Mouse (Mus musculus) urinary bladder, adult 18-20 months (tissue): ENCODE results near the gene Kcnma1.

Experiments used
- DNase-seq, 2 experiments: peaks; one replicate each; pipeline ENCODE4 v3.0.0; 2022; ENCODE audit warnings: low spot score in 2 of 2, mixed read lengths in 2 of 2

The Kcnma1 gene

DNA sequence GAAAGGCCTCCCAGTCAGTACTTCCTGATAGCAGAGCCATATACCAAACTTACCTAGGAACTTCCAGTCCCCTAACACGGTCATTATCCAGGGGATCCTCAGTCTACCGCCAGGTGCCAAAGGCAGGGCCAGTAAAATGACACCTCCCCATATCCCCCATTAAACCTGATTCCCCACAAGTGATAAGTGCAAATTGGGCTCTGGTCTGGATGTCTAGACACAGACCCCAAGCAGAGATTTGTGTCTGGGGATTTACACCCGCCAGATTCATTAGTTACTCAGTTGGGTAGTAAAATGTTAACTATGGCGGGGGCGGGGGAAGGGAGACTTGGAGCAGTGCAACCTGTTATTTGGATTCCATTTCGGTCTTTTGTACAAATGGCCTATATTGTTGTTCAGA lies 562.6 kb downstream of the Kcnma1 start:
- DNase-seq = no peak

DNA sequence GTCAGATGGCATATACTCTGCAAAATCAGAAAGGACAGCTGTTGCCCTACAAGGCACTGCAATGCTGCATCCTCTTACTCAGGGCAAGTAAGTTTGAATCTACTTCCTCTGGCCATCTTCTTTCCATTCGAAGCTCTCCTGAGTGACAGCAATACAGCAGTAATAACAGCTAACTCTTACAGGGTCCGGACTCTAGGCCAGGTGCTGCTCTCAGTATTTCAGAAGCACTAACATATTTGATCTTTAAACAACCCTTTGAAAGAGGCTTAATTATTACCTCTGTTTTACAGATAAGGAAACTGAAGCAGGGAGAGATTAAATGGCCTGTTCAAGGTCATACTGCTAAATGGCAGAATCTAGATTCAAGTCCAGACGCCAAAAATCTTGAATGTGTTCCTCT lies 576.8 kb downstream of the Kcnma1 start:
- no peak for DNase-seq

DNA sequence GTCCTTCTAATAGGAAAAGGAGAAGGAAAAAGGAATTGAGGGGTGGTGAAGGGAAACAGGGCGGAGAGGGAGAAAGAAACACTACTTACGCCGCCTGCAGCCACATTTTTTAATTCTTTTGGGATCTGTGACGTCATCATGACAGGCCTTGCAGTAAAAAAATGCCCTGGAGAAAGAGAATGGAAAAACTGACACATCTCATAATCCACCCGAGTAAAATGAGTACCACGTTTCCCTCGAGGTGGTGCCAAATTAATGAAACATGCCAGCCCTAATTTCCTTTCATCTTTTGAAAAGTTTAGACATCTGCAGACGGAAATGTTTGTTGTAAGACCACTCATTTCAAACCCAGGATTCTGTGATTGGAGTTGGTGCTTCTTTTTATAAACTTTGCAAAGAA lies 578.4 kb downstream of the Kcnma1 start:
- DNase-seq = no peak

DNA sequence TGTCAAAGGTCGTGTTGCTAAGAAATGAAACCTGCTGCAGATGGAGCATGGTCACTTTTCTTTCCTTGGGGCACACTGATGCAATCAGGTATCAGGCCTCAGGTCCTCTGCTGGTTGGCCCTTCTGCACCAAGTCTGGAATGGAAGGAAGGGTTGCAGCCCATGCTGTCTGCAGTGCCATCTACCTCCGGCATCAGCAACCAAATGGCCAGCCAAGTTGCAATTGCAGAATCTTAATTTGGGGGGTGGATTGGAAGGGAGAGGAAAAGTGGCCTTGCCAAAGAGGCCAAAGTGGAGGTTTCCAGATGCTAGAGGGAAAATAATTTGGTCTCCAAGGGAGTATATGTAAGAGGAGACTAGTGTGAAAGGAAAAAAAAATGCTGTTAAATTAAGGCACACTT lies 584.3 kb downstream of the Kcnma1 start:
- DNase-seq = no peak

DNA sequence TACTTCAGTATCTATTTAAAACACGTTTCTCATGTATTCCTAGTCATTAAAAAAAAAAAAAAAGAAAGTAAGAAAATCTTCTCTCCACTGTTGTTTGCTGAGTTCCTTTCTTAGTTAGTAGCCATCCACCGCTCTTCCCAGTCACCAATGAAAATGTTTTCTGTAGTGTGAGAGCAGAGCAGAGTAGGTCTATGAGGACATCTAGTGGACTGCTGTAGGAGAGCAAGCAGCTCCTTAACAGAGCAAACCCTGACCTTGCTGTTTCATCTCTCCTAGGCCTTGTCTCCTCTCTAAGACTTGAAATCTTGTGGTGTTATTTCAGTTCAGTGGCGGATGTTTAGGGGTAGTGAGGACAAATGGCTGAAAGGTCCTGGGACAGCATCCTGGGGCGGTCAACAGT lies 585.2 kb downstream of the Kcnma1 start:
- DNase-seq = no peak

DNA sequence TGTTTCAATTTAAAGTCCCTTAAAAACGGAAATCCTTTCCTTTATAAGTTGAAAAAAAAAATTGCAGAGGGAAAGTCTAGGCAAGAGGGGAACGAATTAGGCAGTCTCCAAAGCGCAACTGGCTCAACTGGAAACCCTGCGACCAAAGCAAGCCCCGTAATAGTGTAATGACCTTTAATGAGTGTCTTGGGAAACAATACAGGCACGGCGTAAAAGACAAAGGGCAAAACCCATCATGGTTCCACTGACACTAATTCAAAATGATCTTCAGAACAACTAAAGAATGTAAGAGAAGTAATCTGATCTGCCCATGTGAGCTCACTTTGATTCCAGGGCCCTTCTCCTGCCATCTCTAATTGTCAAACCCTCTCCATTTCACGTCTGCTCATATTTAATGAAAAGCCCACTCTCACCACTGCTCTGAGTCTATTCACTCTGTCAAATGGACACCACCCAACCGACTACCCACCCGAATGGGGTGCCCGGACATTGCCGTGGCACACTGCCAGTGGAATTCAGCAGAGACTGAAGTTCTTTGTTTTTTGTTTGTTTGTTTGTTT lies 591.7 kb downstream of the Kcnma1 start:
- no peak for DNase-seq

DNA sequence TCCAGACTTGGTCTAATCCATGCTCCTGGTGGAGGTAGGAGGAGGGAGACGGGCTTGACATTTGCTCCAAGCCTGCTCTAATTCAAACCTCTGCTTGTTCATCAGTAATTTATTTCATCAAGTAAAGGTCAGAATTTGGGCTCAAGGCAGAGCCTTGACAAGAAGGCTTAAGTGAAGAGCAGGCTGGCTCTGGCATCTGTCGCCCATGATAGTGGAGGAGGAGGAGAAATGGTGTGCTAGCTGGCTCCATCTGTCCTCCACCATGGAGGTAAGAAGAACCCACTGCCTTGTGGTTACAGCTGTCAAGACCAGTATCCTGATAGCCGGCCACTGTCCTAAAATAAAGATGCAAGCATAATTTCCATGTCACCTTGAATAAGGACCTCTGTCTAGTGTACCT lies 595.3 kb downstream of the Kcnma1 start:
- no peak for DNase-seq

DNA sequence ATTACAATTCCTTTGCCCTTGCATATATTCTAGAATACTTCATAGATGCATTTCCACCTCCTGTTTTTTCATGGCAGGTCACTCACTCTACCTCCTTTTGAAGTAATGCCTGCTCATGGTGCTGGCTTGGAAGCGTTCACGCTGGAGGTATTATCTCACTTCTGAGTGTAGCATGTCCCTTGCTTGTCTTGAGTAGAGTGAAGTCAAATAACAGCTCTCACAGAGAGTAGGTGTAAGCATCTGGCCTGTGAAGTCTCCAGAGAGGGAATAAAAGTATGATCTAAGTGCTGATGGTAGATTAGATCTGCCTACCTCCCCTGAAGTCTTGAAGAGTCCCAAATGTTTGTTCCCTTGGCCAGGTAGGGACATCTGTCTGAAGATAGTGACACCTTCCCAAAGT lies 607.2 kb downstream of the Kcnma1 start:
- DNase-seq = no peak

DNA sequence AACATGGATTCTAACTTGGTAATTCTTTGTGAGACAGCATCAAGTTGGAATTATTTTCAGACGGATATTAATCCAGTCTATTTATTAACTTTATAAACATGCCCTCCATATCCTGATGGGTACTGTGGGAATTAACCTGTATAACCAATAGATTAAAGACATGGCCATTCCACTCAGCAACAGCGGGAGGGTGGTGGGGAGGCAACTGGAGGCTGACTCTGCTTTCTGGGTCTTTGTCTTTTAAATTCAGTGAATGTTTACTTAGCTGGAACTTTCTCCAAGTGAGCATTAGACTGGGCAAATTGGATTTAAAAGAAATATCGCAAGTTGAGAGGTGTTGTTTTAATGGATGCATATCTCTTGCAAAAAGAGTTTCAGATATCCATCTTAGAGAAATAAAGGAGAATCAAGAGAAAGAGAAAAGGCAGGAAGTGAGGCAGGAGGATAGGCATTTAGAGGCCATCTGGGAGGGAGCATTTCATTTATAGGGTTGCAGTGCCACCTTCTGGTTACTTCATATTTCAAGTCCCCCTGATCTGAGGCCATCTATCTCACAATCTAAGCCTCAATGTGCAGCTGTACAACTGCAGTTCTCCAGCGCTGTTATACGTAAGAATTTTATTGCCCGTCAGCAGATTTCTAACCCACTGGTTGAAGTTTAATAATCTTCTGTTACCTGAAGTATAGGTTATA lies 613.4 kb downstream of the Kcnma1 start:
- DNase-seq = peak in 1 of 2 experiments; percentile 9

DNA sequence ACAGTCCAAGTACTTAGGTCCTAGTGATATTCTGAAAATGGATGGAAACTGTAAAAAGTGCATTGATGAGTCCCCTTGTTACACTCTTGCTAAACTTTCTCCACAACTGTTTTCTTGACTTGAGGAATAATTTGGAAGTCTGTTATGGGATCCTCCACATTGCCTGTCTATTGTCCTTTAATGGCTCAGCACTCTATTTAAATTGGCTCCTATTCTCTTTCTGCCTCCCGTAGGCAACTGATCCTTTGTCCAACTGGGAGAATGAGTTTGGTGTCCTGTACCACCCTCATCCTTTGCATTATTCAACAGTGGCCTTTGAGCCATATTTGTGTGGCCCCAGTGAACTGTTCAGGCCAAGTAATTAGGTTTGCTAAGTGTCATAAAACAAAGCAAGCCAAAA lies 616.6 kb downstream of the Kcnma1 start:
- DNase-seq = no peak

DNA sequence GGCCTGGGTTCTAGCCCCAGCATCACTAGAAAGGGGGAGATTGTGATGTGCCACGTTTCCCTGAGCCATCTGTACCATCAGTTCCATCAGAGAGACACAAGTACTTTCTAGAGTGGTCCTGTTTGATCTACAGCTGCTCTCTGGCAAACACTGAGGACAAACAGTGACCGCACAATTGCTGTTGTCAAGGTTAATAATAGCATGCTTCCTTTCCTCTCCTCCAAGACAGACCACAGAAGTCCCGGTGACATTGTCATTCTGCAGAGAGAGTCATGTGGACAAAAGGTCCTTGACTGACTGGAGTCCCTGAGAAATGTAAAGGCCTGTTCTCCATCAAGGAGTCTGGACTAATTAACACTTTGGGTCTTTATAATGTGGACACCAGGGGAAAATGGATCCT lies 622.7 kb downstream of the Kcnma1 start:
- no peak for DNase-seq

DNA sequence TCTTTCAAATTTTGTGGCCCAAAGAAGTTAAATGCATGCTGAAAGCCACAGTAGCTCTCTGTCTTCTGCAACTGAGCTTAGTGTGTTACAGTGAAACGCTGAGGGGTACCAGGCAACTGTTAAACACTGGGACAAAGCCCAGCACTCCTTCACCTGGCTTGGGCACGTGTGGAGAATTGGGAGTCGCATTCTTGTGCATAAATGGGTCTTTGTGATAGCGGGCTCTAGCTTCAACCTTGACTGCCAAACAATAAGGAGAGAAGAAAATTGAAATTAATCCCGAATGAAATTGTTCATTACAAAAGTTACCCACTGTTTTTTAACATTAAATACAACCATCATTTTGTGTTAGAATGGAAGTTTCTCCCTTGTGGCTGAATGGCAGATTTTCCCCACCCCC lies 623.5 kb downstream of the Kcnma1 start:
- no peak for DNase-seq

DNA sequence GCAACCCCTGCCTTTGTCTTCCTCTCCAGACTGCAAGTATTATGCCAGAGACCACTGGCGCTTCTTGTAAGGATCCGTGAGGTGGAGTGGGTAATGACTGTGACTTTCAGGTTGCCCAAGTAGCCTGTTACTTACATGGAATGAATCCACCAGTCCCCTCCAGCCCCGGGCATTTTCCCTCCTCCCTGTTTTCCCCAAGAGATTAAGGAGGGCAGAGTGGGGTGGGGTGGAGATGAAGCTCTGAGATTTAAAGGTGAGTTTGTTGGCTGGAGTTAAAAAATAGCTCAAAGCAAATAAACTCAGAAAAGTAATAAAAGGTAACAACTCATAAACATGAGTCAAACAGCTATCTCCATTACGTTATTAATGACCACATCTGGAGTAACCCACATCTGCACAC lies 624.1 kb downstream of the Kcnma1 start:
- no peak for DNase-seq

DNA sequence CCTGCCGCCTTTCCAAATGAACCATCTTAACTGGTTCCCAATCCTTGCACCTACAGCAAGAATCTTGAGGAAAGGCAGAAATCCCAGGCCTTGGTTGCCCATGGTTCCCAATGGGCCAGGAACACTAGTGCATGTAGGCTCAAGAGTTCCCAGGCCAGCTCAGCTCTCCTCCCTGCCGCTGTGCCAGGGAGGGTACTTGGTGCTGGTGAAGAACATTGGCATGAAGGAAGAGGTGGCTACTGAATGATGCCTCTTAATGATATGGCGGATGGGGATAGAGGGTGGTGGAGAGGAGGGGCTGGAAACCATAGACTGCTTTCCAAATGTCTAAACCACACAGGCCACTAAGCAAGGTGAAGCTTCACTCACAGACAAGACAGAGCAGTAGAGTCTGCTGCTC lies 627.5 kb downstream of the Kcnma1 start:
- no peak for DNase-seq

DNA sequence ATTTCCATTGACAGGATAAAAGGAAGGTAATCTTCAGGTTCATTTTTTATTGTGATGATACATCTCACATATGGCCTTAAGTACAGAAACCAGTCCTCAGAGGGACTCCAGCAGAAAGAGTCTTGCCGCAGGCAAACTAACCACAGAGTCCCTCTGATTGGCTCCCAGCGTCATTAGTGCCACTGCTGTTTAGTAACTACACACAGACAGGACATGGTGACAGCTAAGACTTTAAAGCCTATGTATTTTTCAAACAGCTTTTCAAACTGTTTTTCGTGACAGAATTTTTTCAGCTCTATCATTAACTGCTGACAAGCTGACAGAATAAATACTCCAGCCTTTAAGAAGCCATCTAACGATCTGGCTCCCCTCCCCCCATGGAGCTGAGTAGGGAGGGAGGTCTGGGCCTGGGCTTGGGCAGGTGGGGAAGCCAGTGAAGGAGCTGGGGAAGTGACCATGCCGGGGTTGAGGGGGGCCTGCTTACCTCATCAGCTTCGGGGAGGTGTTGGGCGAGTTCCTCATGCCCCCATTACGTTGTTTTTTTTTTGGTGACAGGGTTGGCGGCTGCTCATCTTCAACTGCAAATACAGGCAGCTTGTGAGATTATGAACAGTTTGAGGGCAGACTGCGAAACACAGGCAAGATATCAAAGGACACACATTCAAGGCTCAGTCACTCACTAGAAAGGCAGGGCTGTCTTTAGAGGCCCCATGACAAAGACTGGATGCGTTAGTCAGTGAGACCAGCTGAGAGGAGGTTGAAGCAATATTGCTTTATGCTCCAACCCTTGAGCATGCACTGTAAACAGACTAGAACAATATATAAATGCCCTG lies 628.3 kb downstream of the Kcnma1 start:
- no peak for DNase-seq

DNA sequence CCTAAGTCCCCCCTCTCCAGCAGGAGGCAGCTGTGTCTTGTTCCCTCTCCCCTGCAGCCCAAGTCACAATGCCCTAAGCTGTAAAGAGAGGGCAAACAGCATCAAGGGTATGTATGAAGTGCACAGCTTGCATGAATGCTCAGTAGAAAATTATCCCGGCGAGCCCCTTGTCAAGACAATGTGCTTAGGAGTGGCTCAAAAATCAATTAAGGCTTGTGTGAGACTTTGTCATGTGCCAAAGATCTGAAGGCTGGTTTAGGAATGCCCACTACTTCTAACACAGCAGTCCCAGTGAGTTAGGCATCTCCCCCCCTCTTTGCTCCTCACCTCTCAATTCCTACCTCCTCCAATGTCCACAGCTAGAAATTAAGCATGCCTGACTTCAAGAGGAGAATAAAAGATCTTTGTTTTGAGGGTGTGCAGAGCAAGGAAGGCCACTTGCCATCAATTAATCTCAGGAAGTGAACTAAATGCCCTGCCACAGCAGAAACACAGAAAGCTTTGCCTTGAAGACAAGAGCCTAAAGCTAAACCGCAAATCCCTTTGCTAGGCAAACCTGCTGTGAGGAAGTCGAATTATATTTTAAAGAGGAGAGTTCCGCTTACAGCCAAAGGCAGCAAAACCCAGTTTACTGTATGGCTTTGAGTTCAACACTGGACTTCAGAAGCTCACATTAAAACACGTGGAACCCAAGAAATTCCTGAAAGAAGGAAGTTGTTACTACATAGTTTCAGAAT lies 635.8 kb downstream of the Kcnma1 start:
- DNase-seq = no peak

DNA sequence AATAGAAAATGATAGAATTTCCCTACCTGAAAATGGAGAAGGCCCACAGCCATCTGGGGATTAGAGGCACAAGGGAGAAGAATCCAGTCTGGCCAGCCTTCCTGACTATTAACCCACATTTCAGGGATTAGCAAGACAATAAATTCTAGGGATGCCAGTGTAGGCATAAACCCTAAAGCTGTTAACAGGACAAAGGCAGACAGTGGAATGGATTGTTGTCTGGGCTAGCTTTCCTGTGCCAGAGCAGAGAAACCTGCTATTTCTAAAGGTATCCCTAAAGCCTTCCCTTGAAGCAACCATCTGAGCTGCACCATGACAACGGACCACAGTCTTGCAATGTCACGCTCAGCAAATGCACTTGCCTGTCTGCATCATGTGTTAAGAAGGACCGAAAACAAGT lies 642.3 kb downstream of the Kcnma1 start:
- DNase-seq = no peak

DNA sequence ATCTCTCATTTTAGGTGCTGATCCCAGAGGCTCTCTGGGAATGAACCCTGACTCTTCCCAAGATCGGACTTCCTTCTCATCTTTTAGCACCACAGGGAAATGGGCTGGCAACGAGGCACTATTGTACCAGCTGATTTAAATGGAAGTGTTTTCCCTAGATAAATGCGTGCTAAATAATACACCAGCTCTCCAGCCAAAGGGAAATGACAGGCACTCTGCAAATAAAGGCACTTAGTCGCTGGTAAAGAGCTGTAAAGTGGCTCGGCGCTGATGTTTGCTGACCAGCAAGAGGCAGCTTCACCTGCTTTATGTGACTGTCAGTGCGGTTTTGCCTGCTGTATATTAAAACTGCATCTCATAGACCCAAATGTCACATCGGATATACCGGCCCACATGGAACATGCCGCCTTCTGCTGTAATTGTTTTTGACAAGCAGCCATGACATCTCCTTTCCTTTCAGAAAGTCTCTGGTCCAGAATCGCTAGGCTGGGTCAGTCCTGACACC lies 653.7 kb downstream of the Kcnma1 start:
- no peak for DNase-seq

DNA sequence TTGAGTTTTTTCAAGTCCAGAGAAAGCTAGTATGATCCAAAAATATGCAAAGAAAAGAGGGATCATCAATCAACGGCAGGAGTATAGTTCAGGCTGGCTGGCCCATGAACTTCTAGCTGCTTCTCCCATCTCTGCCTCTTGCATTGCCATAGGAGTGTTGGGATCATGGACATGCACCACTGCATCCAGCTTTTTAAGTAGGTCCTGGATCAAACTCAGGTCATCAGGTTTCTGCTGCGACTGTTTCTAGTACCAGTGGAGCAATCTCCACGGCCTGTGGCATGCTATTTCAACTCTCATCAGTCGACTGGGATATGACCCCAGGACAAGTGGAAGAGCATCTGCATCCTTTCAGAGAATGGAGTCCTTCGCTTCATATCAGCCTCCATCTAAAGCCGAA lies 655.5 kb downstream of the Kcnma1 start:
- DNase-seq = no peak

DNA sequence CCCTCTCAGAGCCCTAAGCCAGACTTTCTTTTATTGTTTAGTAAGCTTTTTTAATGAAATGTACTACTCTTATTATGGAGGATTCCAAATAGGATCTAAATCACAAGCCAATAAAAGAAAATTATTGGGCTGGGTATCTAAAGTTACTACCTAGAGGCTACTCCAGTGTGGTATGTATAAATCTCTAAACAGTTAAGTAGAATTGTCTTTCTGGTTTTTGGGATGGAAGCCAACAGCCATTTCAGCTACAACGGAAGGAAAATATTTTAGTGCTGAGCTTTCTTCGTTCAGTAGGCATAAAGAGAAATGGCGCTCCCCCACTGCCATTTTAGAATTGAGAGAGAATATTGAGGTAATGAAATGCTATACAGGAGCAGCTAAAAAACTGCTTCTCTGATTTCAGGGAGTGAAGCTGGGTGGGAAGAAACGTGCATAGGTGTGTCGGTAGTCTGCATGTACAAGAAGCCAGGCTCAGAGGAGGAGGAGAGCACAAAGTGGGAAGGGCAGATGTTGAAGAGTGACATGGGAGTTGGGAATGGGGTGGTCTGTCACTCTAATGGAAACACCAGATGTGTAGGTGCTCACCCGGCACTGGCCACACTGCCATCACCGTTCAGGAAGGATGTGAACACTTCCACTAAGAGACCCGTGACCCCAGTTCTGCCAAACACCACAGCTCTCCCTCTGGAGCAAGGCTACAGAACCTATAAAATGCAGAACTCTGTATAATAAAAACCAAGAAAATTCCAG lies 656.6 kb downstream of the Kcnma1 start:
- DNase-seq = no peak

DNA sequence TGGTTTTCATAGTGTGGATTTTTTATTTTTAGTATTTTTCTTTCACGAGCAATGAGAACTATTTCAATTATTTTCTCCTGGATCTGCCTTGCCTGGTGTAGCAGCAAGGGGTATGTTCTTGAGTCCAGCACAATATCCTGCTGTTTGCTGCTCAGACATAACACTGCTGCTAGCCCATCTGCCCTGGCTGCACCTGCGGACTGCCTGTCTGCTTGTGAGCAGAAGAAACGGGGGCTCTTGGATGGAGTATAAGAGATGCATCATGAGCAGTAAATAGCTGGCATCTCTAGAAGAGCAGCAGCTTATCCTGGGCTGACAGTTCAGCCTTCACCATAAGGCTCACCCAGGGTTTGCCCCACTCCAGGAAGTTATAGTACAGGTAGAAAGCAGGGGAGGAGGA lies 687.5 kb downstream of the Kcnma1 start:
- no peak for DNase-seq

DNA sequence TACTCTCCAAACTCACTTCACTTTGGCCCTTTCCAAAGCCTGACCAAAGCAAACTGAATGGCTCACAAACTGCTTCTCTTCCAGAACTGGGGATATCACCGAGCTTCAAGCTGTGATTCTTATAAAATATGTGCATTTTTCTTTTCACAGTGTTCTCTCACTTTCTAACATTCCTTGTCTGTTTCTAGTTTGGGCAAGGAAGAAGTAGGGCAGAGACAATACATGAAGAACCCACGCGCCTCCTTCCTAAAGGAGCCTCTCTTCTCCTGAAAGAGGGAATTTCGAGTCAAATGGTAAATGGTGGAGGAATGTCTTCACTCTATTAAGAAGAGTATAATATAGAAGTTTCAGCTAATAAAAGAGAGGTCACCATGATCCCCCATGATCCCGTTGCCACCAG lies 709.0 kb downstream of the Kcnma1 start:
- DNase-seq = no peak
